Mouse (Mus musculus) gastrocnemius, adult 18-20 months (tissue): ENCODE measurements at regions not wholly inside any gene's neighbourhood (a gene's known extent, or its start where the extent isn't known, plus 50 kb on each side); places are given as distances from the start of the nearest gene placed in this dataset.
A peak's percentile ranks its signal among the peaks of the same experiment; 100 is the strongest.

Source experiments
- DNase-seq: peaks from one replicate; pipeline ENCODE4 v3.0.0; 2021; ENCODE audit warnings: low spot score

DNA sequence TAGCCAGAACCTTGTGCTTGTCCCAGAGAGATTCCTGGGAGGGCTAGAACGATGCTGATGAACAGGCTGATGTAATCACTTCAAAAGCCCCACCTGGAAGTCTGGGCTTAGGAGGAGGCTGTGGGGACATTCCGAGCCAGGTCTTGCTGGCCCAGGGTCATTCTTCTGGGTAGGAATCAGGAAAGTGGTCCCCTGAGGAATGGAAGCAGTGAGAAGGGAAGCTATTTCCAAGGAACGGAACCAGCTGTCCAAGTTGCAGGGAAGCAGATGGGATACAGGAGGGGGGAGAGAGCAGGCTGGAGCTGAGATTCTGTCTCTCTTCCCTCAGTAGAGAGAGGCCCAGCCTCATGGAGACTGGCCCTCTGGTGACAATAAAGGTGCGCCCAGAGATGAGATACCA lies 243.9 kb downstream of the Tcf7l2 start:
- peak; percentile 77 for DNase-seq

- DNase-seq = no peak
These were observed 250.4 kb downstream of the Tcf7l2 start for GRCm38 (mm10) chr19:55991791-55992726.

DNA sequence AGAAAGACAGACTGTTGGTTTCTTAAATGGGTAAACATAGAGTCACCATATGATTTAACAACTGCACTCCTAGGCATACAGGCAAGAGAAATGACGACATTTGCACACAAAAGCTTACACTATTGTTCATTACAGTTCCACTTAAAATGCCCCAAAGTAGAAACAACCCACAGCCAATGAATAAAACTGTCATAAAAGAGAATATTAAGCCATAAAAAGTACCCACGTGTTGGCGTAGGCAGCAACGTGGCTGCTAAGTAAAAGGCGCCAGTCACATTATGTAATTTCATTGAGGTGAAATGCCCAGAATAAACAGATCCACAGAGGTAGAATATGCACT lies 251.1 kb downstream of the Tcf7l2 start:
- DNase-seq = no peak

- DNase-seq = no peak
These were observed 254.1 kb downstream of the Tcf7l2 start for GRCm38 (mm10) chr19:55995721-55996120.

- DNase-seq = no peak
These were observed 257.0 kb downstream of the Tcf7l2 start for GRCm38 (mm10) chr19:55998454-55999180.

GRCm38 (mm10) chr19:55999409-55999808 lies 257.8 kb downstream of the Tcf7l2 start:
- no peak for DNase-seq

GRCm38 (mm10) chr19:56001428-56001827 lies 259.8 kb downstream of the Tcf7l2 start:
- DNase-seq = no peak

DNA sequence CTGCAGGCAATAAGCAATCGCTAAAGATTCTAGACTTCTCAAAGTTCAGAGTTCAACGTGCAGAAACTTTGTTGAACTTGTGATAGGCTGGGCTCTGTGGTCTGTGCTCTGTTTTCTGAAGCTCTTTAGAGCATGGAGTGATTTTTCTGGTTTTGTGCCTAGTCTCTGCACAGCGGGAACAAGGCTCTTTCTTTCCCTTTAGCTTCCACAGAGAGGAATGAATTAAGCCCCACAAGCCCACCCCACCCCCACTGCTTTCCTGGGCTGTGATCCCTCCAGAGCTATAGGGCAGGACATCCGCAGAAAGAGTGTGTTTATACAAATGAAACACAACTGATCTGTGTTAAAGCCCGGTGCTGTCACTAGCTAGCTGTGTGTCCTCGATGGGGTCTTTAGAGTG lies 264.3 kb downstream of the Tcf7l2 start:
- no peak for DNase-seq

DNA sequence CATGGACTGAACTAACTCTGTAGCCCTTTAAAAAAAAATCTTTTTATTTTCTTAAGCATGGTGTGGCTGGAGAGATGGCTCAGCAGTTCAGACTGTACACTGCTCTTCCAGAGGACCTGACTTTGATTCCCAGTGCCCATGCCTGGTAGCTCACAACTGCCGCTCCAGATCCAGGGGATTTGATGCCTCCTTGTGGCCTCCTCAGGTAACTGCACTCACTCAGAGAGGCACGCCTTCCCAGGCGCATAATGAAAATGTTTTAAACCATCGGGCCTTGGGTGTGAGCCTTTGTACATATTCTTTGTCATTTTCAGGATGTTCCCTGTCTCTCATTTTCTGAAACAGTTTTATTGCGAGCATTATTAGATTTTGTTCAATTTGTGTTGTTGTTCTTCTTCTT lies 265.8 kb downstream of the Tcf7l2 start:
- no peak for DNase-seq

GRCm38 (mm10) chr19:56010766-56011165 lies 269.1 kb downstream of the Tcf7l2 start:
- no peak for DNase-seq

- no peak for DNase-seq
These were observed 269.7 kb downstream of the Tcf7l2 start for GRCm38 (mm10) chr19:56011292-56011691.

DNA sequence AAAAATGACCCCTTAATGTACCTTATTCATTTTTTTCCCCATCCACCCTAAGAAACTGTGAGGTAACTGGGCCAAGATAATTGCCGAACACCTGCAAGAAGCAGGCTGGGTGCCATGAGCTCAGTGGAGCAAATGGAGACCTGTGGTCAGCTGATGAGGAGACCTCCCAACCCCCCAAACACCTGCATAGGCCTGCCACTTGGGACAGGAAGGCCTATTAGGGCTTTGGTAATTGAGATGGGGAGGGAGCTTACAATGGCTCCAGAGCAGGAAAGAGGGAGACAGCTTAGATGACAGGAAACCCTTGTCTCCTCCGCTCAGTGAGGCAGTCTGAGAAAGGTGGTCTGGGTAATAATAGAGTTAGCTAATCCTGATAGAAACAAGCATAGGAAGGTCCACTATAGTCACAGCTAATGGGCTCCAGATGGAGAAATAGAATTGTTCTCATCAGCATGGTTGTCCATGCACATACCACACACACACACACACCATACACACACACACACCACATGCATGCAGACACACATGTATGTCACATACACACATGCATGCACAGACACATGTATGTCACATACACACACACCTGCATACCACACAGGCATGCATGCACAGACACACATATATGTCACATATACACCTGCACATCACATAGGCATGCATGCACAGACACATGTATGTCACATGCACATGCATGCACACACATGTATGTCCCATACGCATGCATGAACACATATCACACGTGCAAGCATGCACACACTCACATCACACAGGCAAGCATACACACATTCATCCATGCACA lies 270.2 kb upstream of the Habp2 start:
- no peak for DNase-seq

DNA sequence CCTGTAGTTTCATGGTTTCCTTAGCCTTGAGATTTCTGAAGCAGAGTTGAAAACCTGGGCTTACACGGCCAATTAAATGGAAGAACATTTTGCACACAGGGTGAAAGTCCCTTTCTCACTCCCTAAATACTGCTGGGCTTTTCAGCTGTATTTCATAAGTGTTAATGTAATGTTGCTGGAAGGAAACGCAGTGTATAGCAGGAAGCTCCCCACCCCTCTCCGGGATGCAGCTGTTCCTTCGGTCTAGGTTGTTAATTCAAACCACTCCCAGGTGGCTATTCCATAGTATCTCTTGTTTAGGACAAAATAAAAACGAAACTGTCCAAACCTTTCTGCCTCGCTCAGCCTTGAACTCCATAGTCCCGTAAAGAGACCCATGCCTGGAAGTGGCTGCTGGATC lies 269.4 kb upstream of the Habp2 start:
- DNase-seq = no peak

- no peak for DNase-seq
These were observed 267.8 kb upstream of the Habp2 start for GRCm38 (mm10) chr19:56019143-56019542.

GRCm38 (mm10) chr19:56022348-56022747 lies 264.6 kb upstream of the Habp2 start:
- DNase-seq = no peak

GRCm38 (mm10) chr19:56024599-56024998 lies 262.3 kb upstream of the Habp2 start:
- no peak for DNase-seq

DNA sequence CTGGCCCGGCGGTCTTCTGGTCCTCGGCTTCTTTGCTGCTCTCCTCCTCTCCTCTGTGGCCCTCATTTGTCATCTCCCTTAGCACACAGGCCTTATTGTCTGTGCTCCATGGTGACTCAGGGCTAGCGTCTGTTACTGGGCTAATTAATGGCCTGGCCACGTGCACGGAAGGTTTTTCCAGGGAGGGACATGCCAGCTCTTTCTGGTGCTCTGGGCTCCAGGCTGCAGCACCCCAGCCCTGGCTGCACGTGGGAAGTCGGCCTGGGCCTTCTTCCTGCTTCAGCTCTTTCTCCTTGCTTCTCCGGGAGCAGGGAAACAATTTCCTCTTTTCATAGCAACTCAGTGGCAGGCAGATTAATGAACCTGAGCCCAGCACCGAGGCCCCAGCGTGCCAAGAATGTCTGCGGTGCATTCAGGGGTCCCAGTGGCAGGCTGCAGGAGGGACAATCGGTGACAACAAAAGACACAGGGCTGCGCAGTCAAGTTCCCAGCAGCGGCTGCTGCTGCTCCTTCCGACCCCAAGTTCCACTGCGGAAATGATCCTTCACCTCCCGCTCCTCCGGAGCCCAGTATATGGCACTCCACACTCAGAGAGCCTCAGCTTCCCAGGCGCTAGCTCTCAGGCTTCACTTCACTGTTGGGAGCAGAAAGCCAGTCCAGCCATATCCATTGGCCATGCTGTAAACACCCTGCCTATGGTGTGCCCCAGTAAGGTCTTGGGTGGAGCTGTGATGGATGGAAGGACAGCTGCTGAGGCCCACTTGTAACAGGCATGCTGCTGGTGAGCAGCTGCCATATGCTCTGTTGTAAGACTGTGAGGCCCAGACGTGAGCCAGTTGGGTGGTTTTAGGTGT lies 257.3 kb upstream of the Habp2 start:
- DNase-seq = no peak

DNA sequence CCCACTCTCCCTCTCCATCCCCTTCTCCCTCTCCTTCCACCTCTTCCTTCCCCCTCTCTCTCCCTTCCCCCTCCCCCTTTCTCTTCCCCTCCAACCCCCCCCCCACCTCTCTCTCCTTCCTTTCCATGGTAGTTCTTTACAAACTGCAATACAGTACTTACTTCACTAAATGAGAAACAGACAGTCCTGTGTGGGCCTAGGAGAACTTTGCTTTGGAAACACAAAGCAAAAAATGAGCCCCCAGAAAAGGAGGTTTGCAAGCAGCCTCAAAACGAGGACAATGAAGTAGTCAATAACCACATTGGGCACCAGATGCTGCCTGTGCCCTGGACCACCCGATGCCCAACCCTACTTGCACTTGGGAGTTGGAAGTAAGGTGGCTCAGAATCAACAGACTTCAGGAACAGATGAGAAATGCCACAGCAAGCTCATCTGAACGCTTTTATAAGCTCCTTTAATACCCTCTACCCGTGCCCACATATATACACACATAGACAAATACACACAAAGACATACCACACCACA lies 256.5 kb upstream of the Habp2 start:
- DNase-seq = no peak

- DNase-seq = no peak
These were observed 252.4 kb upstream of the Habp2 start for GRCm38 (mm10) chr19:56034552-56034951.

DNA sequence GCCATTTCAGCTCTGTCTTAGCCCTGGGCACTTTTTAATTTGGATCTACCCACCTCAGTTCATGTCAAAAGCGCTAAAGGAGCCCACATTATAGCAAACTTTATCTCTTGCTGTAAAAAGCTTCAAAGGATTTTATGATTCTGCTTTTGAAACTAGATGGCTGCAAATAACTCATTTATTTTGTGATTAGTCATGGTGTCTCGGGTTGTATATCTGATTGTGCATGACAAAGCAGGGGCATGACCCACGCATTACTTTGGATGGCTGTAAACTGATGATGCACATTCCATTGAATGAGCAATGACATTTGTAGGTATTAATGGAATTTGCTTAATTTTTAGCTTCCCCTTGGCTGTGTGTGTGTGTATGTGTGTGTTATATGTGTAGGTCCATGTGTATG lies 249.4 kb upstream of the Habp2 start:
- DNase-seq = no peak
